Mouse (Mus musculus) C2C12 (cell line): ENCODE measurements at regions not wholly inside any gene's neighbourhood (a gene's known extent, or its start where the extent isn't known, plus 50 kb on each side); places are given as distances from the start of the nearest gene placed in this dataset.

Experiments
- CEBPB ChIP-seq: IDR thresholded peaks from one replicate; pipeline ENCODE4 v1.6.1; 2011; ENCODE audit warnings: low read depth, mild to moderate bottlenecking, control low read depth, moderate library complexity
- CTCF ChIP-seq: IDR thresholded peaks from one replicate; pipeline ENCODE4 v1.5.1; 2011; ENCODE audit not compliant: control insufficient read depth, insufficient read depth, insufficient read length
- FOSL1 ChIP-seq: IDR thresholded peaks from one replicate; pipeline ENCODE4 v1.8.0; 2011; ENCODE audit warnings: mild to moderate bottlenecking, low read length; ENCODE audit not compliant: poor library complexity, insufficient read depth, severe bottlenecking
- USF1 ChIP-seq: IDR thresholded peaks from one replicate; pipeline ENCODE4 v1.6.1; 2011; ENCODE audit warnings: low read depth, mild to moderate bottlenecking, control low read depth, moderate library complexity

DNA sequence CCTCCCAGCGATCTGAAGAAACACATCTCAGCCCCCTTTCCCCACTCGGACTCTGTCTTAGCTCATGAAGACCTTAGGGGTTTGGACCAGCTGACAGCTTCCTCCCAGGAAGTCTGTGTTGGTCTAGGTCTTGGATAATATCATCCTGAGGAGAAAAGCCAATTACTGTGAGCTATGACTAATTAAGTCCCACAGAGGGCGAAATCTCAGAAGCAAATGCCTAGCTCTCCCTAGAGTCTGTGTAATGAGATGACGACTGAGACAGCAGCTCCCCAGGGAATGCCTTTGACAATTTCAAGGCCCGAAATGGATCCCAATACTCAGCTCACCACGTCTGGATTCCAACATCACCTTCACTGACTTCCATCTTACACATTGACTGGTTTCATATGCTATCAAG, 213.5 kb upstream of the Nlrp1b start:
- TF ChIP-seq FOSL1 (no peak), CTCF (no peak), CEBPB (no peak), USF1 (no peak)
